Mouse (Mus musculus): Measurements from ENCODE around the gene Olfr237-ps1.

GRCm38 (mm10) chr6:43178129-43178528 is 31.8 kb downstream of the Olfr237-ps1 start:
- TF ChIP-seq CTCF (IDR thresholded peaks at IDR 0.05; ENCODE audit: low read depth, low read length) = no peak
- TF ChIP-seq POLR2A (IDR thresholded peaks at IDR 0.05; ENCODE audit: borderline replicate concordance, low read depth, low read length) = no peak

All from bone marrow macrophage, adult 2 months (primary cell).